Mouse (Mus musculus) olfactory bulb, adult 2 months (tissue): ENCODE results near the gene Mmp2.

Source experiments
- CTCF ChIP-seq: fragments of 200-500 bp; IDR thresholded peaks from 2 replicates; pipeline ENCODE4 v1.5.1; 2012; ENCODE audit warnings: low read depth, mild to moderate bottlenecking, low read length, moderate library complexity; ENCODE audit not compliant: insufficient read depth
- POLR2A ChIP-seq: fragments of 200-500 bp; IDR thresholded peaks from 2 replicates; pipeline ENCODE4 v1.6.1; 2012; ENCODE audit warnings: mild to moderate bottlenecking, low read depth, low read length, moderate library complexity; ENCODE audit not compliant: insufficient read depth

- no peak for TF ChIP-seq POLR2A
- TF ChIP-seq CTCF = no peak
Observed at GRCm38 (mm10) chr8:92855171-92855894, 28.2 kb downstream of the Mmp2 start, which contains the start of gene Lpcat2.
